Mouse (Mus musculus) left cerebral cortex, adult 11 months (tissue): ENCODE measurements around the gene Stip1.
"Not testable (repeated sequence)": the region's sequence is repeated elsewhere in the genome, so short reads cannot be mapped to it uniquely, and the experiment has no call there.

Experiments used
- DNase-seq: peaks from one replicate; pipeline ENCODE4 v3.0.0; 2022; ENCODE audit warnings: low spot score

Stip1 gene

GRCm38 (mm10) chr19:7039841-7040636, at the start of gene Stip1:
Gene Stip1 (minus strand): TSS chr19:7039967.
- DNase-seq, result peak; percentile 100

- no peak for DNase-seq
These were observed 49.3 kb upstream of the Stip1 start for GRCm38 (mm10) chr19:7089050-7089449.

- DNase-seq, result no peak
These were observed 48.8 kb upstream of the Stip1 start for GRCm38 (mm10) chr19:7088558-7088957.

- DNase-seq, result no peak
These were observed 45.0 kb upstream of the Stip1 start for GRCm38 (mm10) chr19:7084734-7085133.

GRCm38 (mm10) chr19:7083035-7083794, 43.4 kb upstream of the Stip1 start:
- DNase-seq, result no peak

GRCm38 (mm10) chr19:7081516-7082266, 41.9 kb upstream of the Stip1 start:
- DNase-seq, result peak; percentile 45

- DNase-seq, result no peak
These were observed 38.5 kb upstream of the Stip1 start for GRCm38 (mm10) chr19:7078271-7078670.

- DNase-seq, result no peak
These were observed 37.9 kb upstream of the Stip1 start for GRCm38 (mm10) chr19:7077666-7078065.

GRCm38 (mm10) chr19:7075336-7075735, 35.6 kb upstream of the Stip1 start:
- not testable (repeated sequence) for DNase-seq

GRCm38 (mm10) chr19:7073997-7074781, 34.4 kb upstream of the Stip1 start:
- DNase-seq, result no peak

GRCm38 (mm10) chr19:7072221-7072620, 32.5 kb upstream of the Stip1 start:
- DNase-seq, result no peak

- DNase-seq, result no peak
These were observed 31.0 kb upstream of the Stip1 start for GRCm38 (mm10) chr19:7070775-7071174.

- no peak for DNase-seq
These were observed 30.3 kb upstream of the Stip1 start for GRCm38 (mm10) chr19:7069781-7070763.

GRCm38 (mm10) chr19:7068661-7069531, 29.1 kb upstream of the Stip1 start:
- DNase-seq, result no peak

GRCm38 (mm10) chr19:7068136-7068535, 28.4 kb upstream of the Stip1 start:
- peak; percentile 59 for DNase-seq

- DNase-seq, result no peak
These were observed 27.7 kb upstream of the Stip1 start for GRCm38 (mm10) chr19:7067344-7068050.

GRCm38 (mm10) chr19:7066828-7067342, 27.1 kb upstream of the Stip1 start:
- no peak for DNase-seq

- DNase-seq, result no peak
These were observed 26.5 kb upstream of the Stip1 start for GRCm38 (mm10) chr19:7066034-7066827.
